Mouse (Mus musculus) lung, embryonic 16.5 days (tissue): ENCODE measurements around the gene Pcf11. TPM values are rescaled to one million over a fixed set of nuclear protein-coding genes. Genes with fewer than 3 reads are reported as not detected.

Experiments used
- ATAC-seq: fragments of 200-750 bp; cut with Nextera tagmentation; 2 replicates; pipeline ENCODE4 v1.8.0; 2017; ENCODE audit warnings: low read depth, mild to moderate bottlenecking, moderate library complexity
- H3K27ac ChIP-seq: fragments of 300-500 bp; sonication (generic); 2 replicates; pipeline ENCODE4 v1.5.1; 2014; ENCODE audit warnings: mild to moderate bottlenecking, control low read depth, low read length
- H3K27me3 ChIP-seq: fragments of 300-500 bp; sonication (generic); 2 replicates; pipeline ENCODE4 v1.6.1; 2014; ENCODE audit warnings: low read depth, low read length, mixed read lengths; ENCODE audit not compliant: control insufficient read depth, insufficient read depth
- H3K36me3 ChIP-seq: fragments of 300-500 bp; sonication (generic); 2 replicates; pipeline ENCODE4 v1.6.1; 2014; ENCODE audit warnings: low read length; ENCODE audit not compliant: control insufficient read depth, insufficient read depth
- H3K4me1 ChIP-seq: fragments of 300-500 bp; sonication (generic); replicated peaks from 2 replicates; pipeline ENCODE4 v1.6.1; 2014; ENCODE audit warnings: low read length, mixed read lengths; ENCODE audit not compliant: control insufficient read depth, insufficient read depth
- H3K4me2 ChIP-seq: fragments of 300-500 bp; sonication (generic); 2 replicates; pipeline ENCODE4 v1.6.1; 2014; ENCODE audit warnings: low read depth, low read length, control low read depth
- H3K4me3 ChIP-seq: fragments of 300-500 bp; sonication (generic); 2 replicates; pipeline ENCODE4 v1.5.1; 2014; ENCODE audit warnings: mild to moderate bottlenecking, low read length, control low read depth
- H3K9ac ChIP-seq: fragments of 300-500 bp; sonication (generic); 2 replicates; pipeline ENCODE4 v1.6.1; 2014; ENCODE audit warnings: low read length, control low read depth
- H3K9me3 ChIP-seq: fragments of 300-500 bp; sonication (generic); 2 replicates; pipeline ENCODE4 v1.6.1; 2016; ENCODE audit warnings: low read length; ENCODE audit not compliant: control insufficient read depth
- WGBS: fragments of 180-500 bp; shearing (Covaris S2); extraction: QIAGEN DNeasy Blood & Tissue Kit; methylation state at CpG from one replicate; pipeline ENCODE4 v1.1.7; 2014; 5-methylcytosine and 5-hydroxymethylcytosine counted together
- polyA plus RNA-seq: library from polyadenylated mRNA; unstranded; fragments of >200 nt; fragmentation: Nextera tagmentation; extraction: Ambion mirVana; gene quantifications from 2 replicates; pipeline ENCODE4 v1.2.1, GENCODE M21; 2015

Gene Pcf11
- polyA plus RNA-seq, 1 experiment from 2014 or later: 17.7 TPM

- H3K4me3 ChIP-seq: no peak overlapping the region
- 86% methylated on average over 7 of the region's 7 CpGs for WGBS
These were observed 64.8 kb downstream of the Pcf11 start for GRCm38 (mm10) chr7:92604961-92605360.

More at GRCm38 (mm10) chr7:92604961-92605360, 64.8 kb downstream of the Pcf11 start:
- ATAC-seq: no peak
- H3K9me3 ChIP-seq: no peaks in the 10 kb centered on the region
- H3K27ac ChIP-seq: no peak overlapping the region
- no peak overlapping the region for H3K4me2 ChIP-seq
- no peak overlapping the region for H3K9ac ChIP-seq
- H3K36me3 ChIP-seq: peaks cover 3% of the 10 kb centered on the region; the same call in 1 of the 2 replicates
- no peaks in the 10 kb centered on the region for H3K4me1 ChIP-seq
- H3K27me3 ChIP-seq: no peaks in the 10 kb centered on the region

Other genes with a start within 250 kb of the Pcf11 start
- 43.0 and 44.4 TPM in 2 replicates for gene Ccdc90b, start 108.8 kb downstream of the Pcf11 start, polyA plus RNA-seq
- 8.4 and 9.2 TPM in 2 replicates for gene Ankrd42, start 32.8 kb downstream of the Pcf11 start, polyA plus RNA-seq
- gene Rab30, start 71.7 kb upstream of the Pcf11 start, polyA plus RNA-seq: 5.0 and 5.6 TPM in 2 replicates
- 13.9 and 15.1 TPM in 2 replicates for gene Ddias, start 204.3 kb upstream of the Pcf11 start, polyA plus RNA-seq
- gene Prcp, start 204.5 kb upstream of the Pcf11 start, polyA plus RNA-seq: 42.5 and 43.1 TPM in 2 replicates